Mouse (Mus musculus) CH12.LX (cell line): Measurements from ENCODE around the gene Tef.

ENCODE experiments used
- EP300 ChIP-seq: IDR thresholded peaks from 2 replicates; pipeline ENCODE4 v1.6.1; 2011; ENCODE audit warnings: low read length, improper control_type of control experiment
- HCFC1 ChIP-seq: IDR thresholded peaks from 2 replicates; pipeline ENCODE4 v1.6.1; 2012; ENCODE audit warnings: low read depth, mild to moderate bottlenecking, inconsistent platforms, low read length, improper control_type of control experiment
- POLR2A ChIP-seq: IDR thresholded peaks from 2 replicates; pipeline ENCODE4 v1.6.1; 2011; ENCODE audit warnings: low read depth, mild to moderate bottlenecking, improper control_type of control experiment, low read length
- POLR2AphosphoS2 ChIP-seq: IDR thresholded peaks from 2 replicates; pipeline ENCODE4 v1.6.1; 2011; ENCODE audit warnings: low read depth, low read length, improper control_type of control experiment
- SMC3 ChIP-seq: IDR thresholded peaks from 2 replicates; pipeline ENCODE4 v1.6.1; 2011; ENCODE audit warnings: low read depth, low read length, improper control_type of control experiment
- TCF12 ChIP-seq: IDR thresholded peaks from 2 replicates; pipeline ENCODE4 v1.6.1; 2014; ENCODE audit warnings: low read depth, mild to moderate bottlenecking, inconsistent platforms, low read length, improper control_type of control experiment

GRCm38 (mm10) chr15:81830530-81830929 lies 28.3 kb downstream of the Tef start:
- TF ChIP-seq SMC3 (no peak), POLR2AphosphoS2 (no peak), TCF12 (no peak), HCFC1 (no peak), POLR2A (no peak), EP300 (no peak)
